Mouse (Mus musculus) MEL (cell line): ENCODE measurements at regions not wholly inside any gene's neighbourhood (a gene's known extent, or its start where the extent isn't known, plus 50 kb on each side); places are given as distances from the start of the nearest gene placed in this dataset.
"Not testable (repeated sequence)": the region's sequence is repeated elsewhere in the genome, so short reads cannot be mapped to it uniquely, and the experiment has no call there.

Experiments used
- DNase-seq: peaks from one replicate; pipeline ENCODE4 v3.0.0; 2011; ENCODE audit warnings: low read depth, low spot score
- H3K27ac ChIP-seq: 2 replicates; pipeline ENCODE4 v1.5.1; 2012; ENCODE audit warnings: low read depth, mild to moderate bottlenecking, control low read depth, low read length, moderate library complexity; ENCODE audit not compliant: control insufficient read depth
- H3K27me3 ChIP-seq, 2 experiments: fragments of 150-350 bp in 1 of 2; sonication (generic) in 1 of 2; 2 replicates each; pipeline ENCODE4 v1.6.1; 2012; ENCODE audit warnings: low read length in 2 of 2, mild to moderate bottlenecking in 2 of 2, improper control_type of control experiment in 1 of 2, moderate library complexity in 1 of 2; ENCODE audit not compliant: insufficient read depth in 2 of 2, control insufficient read depth in 1 of 2
- H3K36me3 ChIP-seq, 2 experiments: 2 replicates each; pipeline ENCODE4 v1.6.1; 2012 to 2014; ENCODE audit warnings: low read length in 2 of 2, improper control_type of control experiment in 1 of 2, inconsistent platforms in 1 of 2, mild to moderate bottlenecking in 1 of 2; ENCODE audit not compliant: insufficient read depth in 2 of 2, control insufficient read depth in 1 of 2
- H3K4me1 ChIP-seq, 2 experiments: fragments of 150-350 bp in 1 of 2; sonication (generic) in 1 of 2; 2 replicates each; pipeline ENCODE4 v1.6.1; 2012; ENCODE audit warnings: low read length in 2 of 2, improper control_type of control experiment in 1 of 2, mild to moderate bottlenecking in 1 of 2; ENCODE audit not compliant: insufficient read depth in 2 of 2, control insufficient read depth in 1 of 2
- H3K4me3 ChIP-seq, 2 experiments: fragments of 150-350 bp in 1 of 2; sonication (generic) in 1 of 2; 2 replicates each; pipeline ENCODE4 v1.5.1; 2012; ENCODE audit warnings: low read depth in 2 of 2, low read length in 2 of 2, mild to moderate bottlenecking in 2 of 2, moderate library complexity in 2 of 2, control low read depth in 1 of 2, improper control_type of control experiment in 1 of 2; ENCODE audit not compliant: control insufficient read depth in 1 of 2, insufficient read depth in 1 of 2
- H3K79me2 ChIP-seq: 2 replicates; pipeline ENCODE4 v1.6.1; 2012; ENCODE audit warnings: mild to moderate bottlenecking, low read length, moderate library complexity; ENCODE audit not compliant: control insufficient read depth, poor library complexity, insufficient read depth
- H3K9ac ChIP-seq: 2 replicates; pipeline ENCODE4 v1.6.1; 2012; ENCODE audit warnings: low read depth, mild to moderate bottlenecking, control low read depth, low read length, moderate library complexity; ENCODE audit not compliant: control insufficient read depth, poor library complexity, severe bottlenecking
- H3K9me3 ChIP-seq: fragments of 150-350 bp; sonication (generic); replicated peaks from 2 replicates; pipeline ENCODE4 v1.6.1; 2012; ENCODE audit warnings: mild to moderate bottlenecking, low read length, improper control_type of control experiment, moderate library complexity; ENCODE audit not compliant: insufficient read depth
- BHLHE40 ChIP-seq: IDR thresholded peaks from 2 replicates; pipeline ENCODE4 v1.6.1; 2012; ENCODE audit warnings: low read depth, mild to moderate bottlenecking, inconsistent platforms, low read length, improper control_type of control experiment, borderline replicate concordance
- E2F4 ChIP-seq: IDR thresholded peaks from 2 replicates; pipeline ENCODE4 v1.6.1; 2011; ENCODE audit warnings: low read depth, low read length, improper control_type of control experiment, borderline replicate concordance
- ELF1 ChIP-seq: IDR thresholded peaks from 2 replicates; pipeline ENCODE4 v1.6.1; 2014; ENCODE audit warnings: low read depth, mild to moderate bottlenecking, inconsistent platforms, low read length, improper control_type of control experiment, moderate library complexity
- EP300 ChIP-seq, 2 experiments: IDR thresholded peaks; 2 replicates each; pipeline ENCODE4 v1.6.1; 2011; ENCODE audit warnings: improper control_type of control experiment in 2 of 2, low read length in 2 of 2, low read depth in 1 of 2, mild to moderate bottlenecking in 1 of 2
- ETS1 ChIP-seq: IDR thresholded peaks from 2 replicates; pipeline ENCODE4 v1.6.1; 2012; ENCODE audit warnings: low read depth, mild to moderate bottlenecking, inconsistent platforms, low read length, improper control_type of control experiment, moderate library complexity
- GATA1 ChIP-seq: IDR thresholded peaks from 2 replicates; pipeline ENCODE4 v1.6.1; 2011; ENCODE audit warnings: low read depth, low read length, improper control_type of control experiment
- HCFC1 ChIP-seq: IDR thresholded peaks from 2 replicates; pipeline ENCODE4 v1.6.1; 2012; ENCODE audit warnings: low read depth, mild to moderate bottlenecking, inconsistent platforms, low read length, improper control_type of control experiment, moderate library complexity
- JUND ChIP-seq: IDR thresholded peaks from 2 replicates; pipeline ENCODE4 v1.6.1; 2011; ENCODE audit warnings: low read depth, mild to moderate bottlenecking, improper control_type of control experiment, low read length
- MYB ChIP-seq: IDR thresholded peaks from 2 replicates; pipeline ENCODE4 v1.6.1; 2011; ENCODE audit warnings: mild to moderate bottlenecking, low read depth, low read length, improper control_type of control experiment
- MYC ChIP-seq: IDR thresholded peaks from 2 replicates; pipeline ENCODE4 v1.6.1; 2011; ENCODE audit warnings: low read depth, mild to moderate bottlenecking, low read length, improper control_type of control experiment, moderate library complexity
- POLR2A ChIP-seq, 2 experiments: IDR thresholded peaks; 2 replicates each; pipeline ENCODE4 v1.6.1; 2011 to 2012; ENCODE audit warnings: low read length in 2 of 2, mild to moderate bottlenecking in 2 of 2, control low read depth in 1 of 2, improper control_type of control experiment in 1 of 2, low read depth in 1 of 2, moderate library complexity in 1 of 2; ENCODE audit not compliant: control insufficient read depth in 1 of 2, insufficient read depth in 1 of 2, poor library complexity in 1 of 2
- RAD21 ChIP-seq: IDR thresholded peaks from 2 replicates; pipeline ENCODE4 v1.6.1; 2011; ENCODE audit warnings: mild to moderate bottlenecking, low read depth, low read length, improper control_type of control experiment
- RCOR1 ChIP-seq: IDR thresholded peaks from 2 replicates; pipeline ENCODE4 v1.6.1; 2012; ENCODE audit warnings: low read depth, mild to moderate bottlenecking, inconsistent platforms, low read length, improper control_type of control experiment
- SIN3A ChIP-seq: IDR thresholded peaks from 2 replicates; pipeline ENCODE4 v1.6.1; 2012; ENCODE audit warnings: low read length, improper control_type of control experiment, inconsistent platforms
- SMC3 ChIP-seq: IDR thresholded peaks from 2 replicates; pipeline ENCODE4 v1.6.1; 2011; ENCODE audit warnings: low read depth, low read length, improper control_type of control experiment
- TAL1 ChIP-seq: IDR thresholded peaks from 2 replicates; pipeline ENCODE4 v1.6.1; 2012; ENCODE audit warnings: mild to moderate bottlenecking, inconsistent platforms, low read length, moderate library complexity, mixed read lengths
- TBP ChIP-seq: IDR thresholded peaks from 2 replicates; pipeline ENCODE4 v1.8.0; 2011; ENCODE audit warnings: low read depth, low read length, improper control_type of control experiment
- TCF12 ChIP-seq: IDR thresholded peaks from 2 replicates; pipeline ENCODE4 v1.6.1; 2014; ENCODE audit warnings: low read depth, mild to moderate bottlenecking, inconsistent platforms, low read length, improper control_type of control experiment, moderate library complexity
- ZMIZ1 ChIP-seq: IDR thresholded peaks from 2 replicates; pipeline ENCODE4 v1.6.1; 2012; ENCODE audit warnings: low read depth, mild to moderate bottlenecking, inconsistent platforms, low read length, improper control_type of control experiment, moderate library complexity
- ZNF384 ChIP-seq: IDR thresholded peaks from 2 replicates; pipeline ENCODE4 v1.6.1; 2012; ENCODE audit warnings: low read depth, mild to moderate bottlenecking, inconsistent platforms, low read length, improper control_type of control experiment

GRCm38 (mm10) chr19:35485616-35486015 is 563.5 kb downstream of the Kif20b start:
- not testable (repeated sequence) for H3K9me3 ChIP-seq, H3K4me1 ChIP-seq, H3K9ac ChIP-seq, H3K36me3 ChIP-seq, H3K79me2 ChIP-seq, H3K4me3 ChIP-seq, H3K27me3 ChIP-seq
- TF ChIP-seq TAL1: peak; percentile 21
- TF ChIP-seq TCF12: peak; percentile 82
- TF ChIP-seq EP300 (IDR thresholded peaks at IDR 0.05; ENCODE audit: low read depth in 1 of 2, low read length in 2 of 2): peak; percentile 67 to 79
- peak; percentile 73 for TF ChIP-seq GATA1
- 0 out of 2 replicates have a peak, but pooled peaks have one; percentile 29 for TF ChIP-seq RCOR1
- peak; percentile 57; the same call in 1 of the 2 replicates for TF ChIP-seq ETS1
- H3K27ac ChIP-seq: peak overlapping the region; percentile 57; the same call in 1 of the 2 replicates
- DNase-seq: peak; percentile 42

- no peaks in the 10 kb centered on the region for H3K27me3 ChIP-seq
- H3K36me3 ChIP-seq: peaks cover 0 to 7% of the 10 kb centered on the region in 2 experiments; a peak in 2 of 4 replicates
- no peak overlapping the region for H3K9ac ChIP-seq
- peaks cover 0 to 2% of the 10 kb centered on the region in 2 experiments; a peak in 2 of 4 replicates for H3K4me1 ChIP-seq
- H3K4me3 ChIP-seq: no peak overlapping the region
- H3K9me3 ChIP-seq: no peaks in the 10 kb centered on the region
- TF ChIP-seq EP300 (IDR thresholded peaks at IDR 0.05; ENCODE audit: low read depth in 1 of 2, low read length in 2 of 2): peak; percentile 83 to 91
- no peak for TF ChIP-seq ZMIZ1
- no peak for TF ChIP-seq POLR2A (IDR thresholded peaks at IDR 0.05; ENCODE audit: control insufficient read depth in 1 of 2, insufficient read depth in 1 of 2, low read depth in 1 of 2, low read length in 2 of 2, poor library complexity in 1 of 2)
- TF ChIP-seq E2F4: no peak
- TF ChIP-seq TAL1: peak; percentile 34; the same call in 1 of the 2 replicates
- TF ChIP-seq JUND: no peak
- TF ChIP-seq ZNF384: no peak
- 0 out of 2 replicates have a peak, but pooled peaks have one; percentile 34 for TF ChIP-seq RCOR1
- peak; percentile 67; the same call in 1 of the 2 replicates for TF ChIP-seq ETS1
- TF ChIP-seq MYC: no peak
- TF ChIP-seq SIN3A: 0 out of 2 replicates have a peak, but pooled peaks have one; percentile 46
- TF ChIP-seq MYB: 0 out of 2 replicates have a peak, but pooled peaks have one; percentile 31
- TF ChIP-seq TCF12: peak; percentile 88
- TF ChIP-seq HCFC1: no peak
- peak; percentile 65 for TF ChIP-seq GATA1
- TF ChIP-seq SMC3: no peak
- TF ChIP-seq RAD21: no peak
- no peak for TF ChIP-seq TBP
- TF ChIP-seq ELF1: no peak
- no peak for TF ChIP-seq BHLHE40
- DNase-seq: peak; percentile 43
- peak overlapping the region; percentile 66 for H3K27ac ChIP-seq
- no peaks in the 10 kb centered on the region for H3K79me2 ChIP-seq
These were observed 560.3 kb downstream of the Kif20b start for GRCm38 (mm10) chr19:35482469-35482868.
